Mouse (Mus musculus) CH12.LX (cell line): ENCODE data around the gene D130043K22Rik. TPM values are rescaled to one million over a fixed set of nuclear protein-coding genes. Genes with fewer than 3 reads are reported as not detected.

Experiments used
- DNase-seq: peaks from one replicate; pipeline ENCODE4 v3.0.0-alpha.2; 2013; ENCODE audit errors: extremely low read depth
- H3K27ac ChIP-seq: 2 replicates; pipeline ENCODE4 v1.5.1; 2012; ENCODE audit warnings: low read depth, mild to moderate bottlenecking, control low read depth, moderate library complexity; ENCODE audit not compliant: insufficient read depth
- H3K27me3 ChIP-seq: replicated peaks from 2 replicates; pipeline ENCODE3; 2012; ENCODE audit warnings: inconsistent platforms
- H3K36me3 ChIP-seq, 2 experiments: replicated peaks in 1 of 2; 2 replicates each; pipeline versions ENCODE3 to v1.6.1; 2012; ENCODE audit warnings: inconsistent platforms in 1 of 2, low read length in 1 of 2, mild to moderate bottlenecking in 1 of 2, mixed read lengths in 1 of 2, moderate library complexity in 1 of 2; ENCODE audit not compliant: control insufficient read depth in 1 of 2, insufficient read depth in 1 of 2
- H3K4me1 ChIP-seq, 2 experiments: 2 replicates each; pipeline ENCODE4 v1.6.1; 2012; ENCODE audit warnings: inconsistent platforms in 1 of 2, moderate library complexity in 1 of 2; ENCODE audit not compliant: insufficient read depth in 2 of 2, control insufficient read depth in 1 of 2
- H3K4me2 ChIP-seq: 2 replicates; pipeline ENCODE4 v1.6.1; 2012; ENCODE audit warnings: low read depth, mild to moderate bottlenecking, control low read depth; ENCODE audit not compliant: poor library complexity, insufficient read depth, severe bottlenecking
- H3K4me3 ChIP-seq, 3 experiments: fragments of 150-350 bp in 1 of 3; sonication (generic) in 1 of 3; replicated peaks in 1 of 3; 2 replicates each; pipeline versions ENCODE3 to v1.5.1; 2011 to 2012; ENCODE audit warnings: low read depth in 2 of 3, low read length in 2 of 3, mild to moderate bottlenecking in 2 of 3, moderate library complexity in 2 of 3, control low read depth in 1 of 3, improper control_type of control experiment in 1 of 3, inconsistent platforms in 1 of 3, mixed read lengths in 1 of 3; ENCODE audit not compliant: poor library complexity in 1 of 3
- H3K79me2 ChIP-seq: replicated peaks from 2 replicates; pipeline ENCODE4 v1.6.1; 2012; ENCODE audit warnings: mild to moderate bottlenecking, moderate library complexity; ENCODE audit not compliant: control insufficient read depth, poor library complexity, insufficient read depth, severe bottlenecking; ENCODE audit errors: extremely low read depth
- H3K9ac ChIP-seq: 2 replicates; pipeline ENCODE4 v1.6.1; 2012; ENCODE audit warnings: low read depth, mild to moderate bottlenecking, control low read depth, moderate library complexity; ENCODE audit not compliant: insufficient read depth
- H3K9me3 ChIP-seq: replicated peaks from 2 replicates; pipeline ENCODE3; 2012; ENCODE audit warnings: low read length, inconsistent platforms, mixed read lengths
- CHD2 ChIP-seq: IDR thresholded peaks from 2 replicates; pipeline ENCODE4 v1.6.1; 2011; ENCODE audit warnings: low read length, improper control_type of control experiment
- CTCF ChIP-seq, 2 experiments: IDR thresholded peaks in 1 of 2; conservative IDR thresholded peaks in 1 of 2; 2 replicates each; pipeline ENCODE4 v1.5.1; 2011 to 2012; ENCODE audit warnings: low read depth in 2 of 2, low read length in 2 of 2, improper control_type of control experiment in 1 of 2, inconsistent platforms in 1 of 2, mild to moderate bottlenecking in 1 of 2, moderate library complexity in 1 of 2
- ELF1 ChIP-seq: IDR thresholded peaks from 2 replicates; pipeline ENCODE4 v1.6.1; 2014; ENCODE audit warnings: low read depth, mild to moderate bottlenecking, inconsistent platforms, low read length, improper control_type of control experiment
- EP300 ChIP-seq: IDR thresholded peaks from 2 replicates; pipeline ENCODE4 v1.6.1; 2011; ENCODE audit warnings: low read length, improper control_type of control experiment
- ETS1 ChIP-seq: conservative IDR thresholded peaks from 2 replicates; pipeline ENCODE4 v1.6.1; 2012; ENCODE audit warnings: low read depth, mild to moderate bottlenecking, inconsistent platforms, low read length, improper control_type of control experiment, moderate library complexity
- IRF4 ChIP-seq: IDR thresholded peaks from 2 replicates; pipeline ENCODE4 v1.6.1; 2014; ENCODE audit warnings: low read depth, mild to moderate bottlenecking, inconsistent platforms, low read length, improper control_type of control experiment
- JUN ChIP-seq: IDR thresholded peaks from 2 replicates; pipeline ENCODE4 v1.6.1; 2011; ENCODE audit warnings: low read depth, mild to moderate bottlenecking, low read length, improper control_type of control experiment, moderate library complexity; ENCODE audit not compliant: insufficient read depth
- MAFK ChIP-seq: IDR thresholded peaks from 2 replicates; pipeline ENCODE4 v1.6.1; 2011; ENCODE audit warnings: low read length, improper control_type of control experiment; ENCODE audit not compliant: insufficient replicate concordance
- MXI1 ChIP-seq: IDR thresholded peaks from 2 replicates; pipeline ENCODE4 v1.6.1; 2011; ENCODE audit warnings: mild to moderate bottlenecking, low read depth, low read length, improper control_type of control experiment
- MYC ChIP-seq: IDR thresholded peaks from 2 replicates; pipeline ENCODE4 v1.6.1; 2011; ENCODE audit warnings: low read depth, mild to moderate bottlenecking, improper control_type of control experiment, low read length
- NELFE ChIP-seq: IDR thresholded peaks from 2 replicates; pipeline ENCODE4 v1.6.1; 2011; ENCODE audit warnings: low read depth, low read length, improper control_type of control experiment
- POLR2AphosphoS2 ChIP-seq: IDR thresholded peaks from 2 replicates; pipeline ENCODE4 v1.6.1; 2011; ENCODE audit warnings: low read depth, low read length, improper control_type of control experiment
- RAD21 ChIP-seq: IDR thresholded peaks from 2 replicates; pipeline ENCODE4 v1.6.1; 2011; ENCODE audit warnings: low read depth, mild to moderate bottlenecking, low read length, improper control_type of control experiment, moderate library complexity
- SMC3 ChIP-seq: IDR thresholded peaks from 2 replicates; pipeline ENCODE4 v1.6.1; 2011; ENCODE audit warnings: low read depth, low read length, improper control_type of control experiment
- TBP ChIP-seq: conservative IDR thresholded peaks from 2 replicates; pipeline ENCODE4 v1.6.1; 2011; ENCODE audit warnings: low read depth, low read length, improper control_type of control experiment
- UBTF ChIP-seq: IDR thresholded peaks from 2 replicates; pipeline ENCODE4 v1.6.1; 2012; ENCODE audit warnings: low read depth, mild to moderate bottlenecking, inconsistent platforms, low read length, improper control_type of control experiment, moderate library complexity
- ZNF384 ChIP-seq: IDR thresholded peaks from 2 replicates; pipeline ENCODE4 v1.6.1; 2012; ENCODE audit warnings: low read depth, low read length, improper control_type of control experiment, inconsistent platforms
- dilution Hi-C: fragments of 300-500 bp; cut with MboI; formaldehyde crosslinking; loops from 2 replicates; pipeline ENCODE4 v1.14.3; 2020; ENCODE audit warnings: low sequenced_read_pairs; ENCODE audit not compliant: extremely low pct_unique_long_range_greater_than_20kb, extremely low pct_ligation_motif_present
- in situ Hi-C: fragments of 300-500 bp; cut with MboI; formaldehyde crosslinking; loops from 3 replicates; pipeline ENCODE4 v1.14.3; 2019; ENCODE audit warnings: low sequenced_read_pairs, low pct_ligation_motif_present, low pct_unique_long_range_greater_than_20kb, mixed read lengths
- polyA plus RNA-seq: library from polyadenylated mRNA; unstranded; fragments of >175 nt; gene quantifications from 2 replicates; pipeline ENCODE4 v1.2.1, GENCODE M21; 2012; ENCODE audit warnings: low read depth; ENCODE audit not compliant: insufficient read length
- total RNA-seq, 2 experiments: library from RNA; depleted of rRNA; stranded (reverse); fragments of 300-350 nt in 1 of 2; fragments of >200 nt in 1 of 2; gene quantifications; 2 replicates each; pipeline ENCODE4 v1.2.3; 2012 to 2014

D130043K22Rik gene
- total and polyA plus RNA-seq, 3 experiments = 0.04 to 0.25 (median 0.05) TPM

DNA sequence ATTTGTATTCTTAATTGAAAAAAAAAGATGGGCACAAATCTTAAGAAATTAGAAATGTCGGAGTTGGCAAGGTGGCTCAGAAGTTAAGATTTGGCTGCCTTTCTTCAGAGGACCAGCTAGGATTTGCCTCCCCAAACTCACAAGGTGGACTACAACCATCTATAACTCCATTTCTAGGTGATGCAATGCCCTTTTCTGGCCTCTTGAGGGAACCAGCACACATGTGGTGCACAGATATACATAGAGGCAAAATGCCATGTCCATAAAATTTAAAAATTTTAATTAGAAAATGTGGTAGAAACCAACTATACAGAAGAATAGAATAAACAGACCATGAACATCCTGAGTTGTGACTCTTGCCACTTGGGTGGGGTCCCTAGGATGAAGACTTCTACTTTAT lies 64.2 kb downstream of the D130043K22Rik start:
- Histone ChIP-seq H3K27ac (no peak overlapping the region), H3K9me3 (no peaks in the 10 kb centered on the region), H3K4me2 (no peak overlapping the region), H3K4me3 (no peak overlapping the region), H3K36me3 (no peaks in the 10 kb centered on the region), H3K79me2 (no peaks in the 10 kb centered on the region), H3K27me3 (no peaks in the 10 kb centered on the region), H3K9ac (no peak overlapping the region), H3K4me1 (peaks cover 0 to 18% of the 10 kb centered on the region in 2 experiments; a peak in 3 of 4 replicates)
- no peak for DNase-seq
- dilution Hi-C loops (no loop called here), in situ Hi-C loops (loop anchor here (25.0 kb wide), 3 partner anchors 197 to 572 kb away; partner anchors contain the start of gene Cmah)
- TF ChIP-seq JUN (no peak), CHD2 (no peak), RAD21 (peak; percentile 40), ETS1 (no peak), IRF4 (no peak), POLR2AphosphoS2 (no peak), EP300 (no peak), MXI1 (no peak), ELF1 (no peak), SMC3 (peak; percentile 23; the same call in 1 of the 2 replicates), MAFK (no peak), CTCF (conservative IDR thresholded peaks at IDR 0.05 in 1 of 2, IDR thresholded peaks at IDR 0.05 in 1 of 2; ENCODE audit: low read depth in 2 of 2, low read length in 2 of 2) (peak in 1 of 2 experiments; percentile 56; a peak in 2 of 4 replicates)

DNA sequence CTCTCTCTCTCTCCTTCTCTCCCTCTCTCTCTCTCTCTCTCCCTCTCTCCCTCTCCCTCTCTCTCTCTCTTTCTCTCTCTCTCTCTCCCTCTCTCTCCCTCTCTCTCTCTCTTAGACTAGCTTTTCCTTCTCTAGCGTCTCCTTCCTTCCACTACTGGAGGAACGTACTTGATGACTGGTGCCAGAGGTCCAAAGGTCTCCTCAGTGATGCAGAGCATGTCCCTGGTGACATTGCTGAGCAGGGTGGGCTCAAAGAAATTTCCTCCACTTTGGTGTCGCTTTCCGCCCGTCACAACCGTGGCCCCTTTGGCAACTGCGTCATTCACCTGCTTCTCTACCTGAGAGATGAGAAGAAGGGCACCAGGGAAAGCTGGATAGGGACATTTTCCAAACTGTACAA lies 68.6 kb downstream of the D130043K22Rik start:
- H3K27me3 ChIP-seq = no peaks in the 10 kb centered on the region
- H3K79me2 ChIP-seq = no peaks in the 10 kb centered on the region
- H3K27ac ChIP-seq = no peak overlapping the region
- DNase-seq = no peak
- H3K4me3 ChIP-seq = no peak overlapping the region
- H3K9ac ChIP-seq = no peak overlapping the region
- in situ Hi-C loops (loop anchor here (25.0 kb wide), 3 partner anchors 201 to 576 kb away; partner anchors contain the start of gene Cmah), dilution Hi-C loops (no loop called here)
- no peak overlapping the region for H3K4me2 ChIP-seq
- TF ChIP-seq ZNF384 (no peak), EP300 (no peak), UBTF (no peak), NELFE (no peak), MYC (no peak), TBP (no peak)
- no peaks in the 10 kb centered on the region for H3K4me1 ChIP-seq
- no peaks in the 10 kb centered on the region for H3K36me3 ChIP-seq
- no peaks in the 10 kb centered on the region for H3K9me3 ChIP-seq
